Mouse (Mus musculus): ENCODE results near the gene 2700081O15Rik. TPM values are rescaled to one million over a fixed set of nuclear protein-coding genes. Genes with fewer than 3 reads are reported as not detected.
"Not testable (repeated sequence)": the region's sequence is repeated elsewhere in the genome, so short reads cannot be mapped to it uniquely, and the experiment has no call there.

2700081O15Rik gene
- polyA plus RNA-seq, 1 experiment from 2014 or later = 22.8 TPM

GRCm38 (mm10) chr19:7388488-7388887 lies 28.9 kb upstream of the 2700081O15Rik start:
- no peaks in the 10 kb centered on the region for H3K36me3 ChIP-seq (ENCODE audit: control insufficient read depth, insufficient read depth)
- no peak overlapping the region for H3K27ac ChIP-seq (ENCODE audit: low read length)
- no peak overlapping the region for H3K9ac ChIP-seq (replicated peaks; ENCODE audit: low read depth, low read length)
- H3K4me1 ChIP-seq (replicated peaks; ENCODE audit: control insufficient read depth, insufficient read depth, low read length) = peaks cover 9% of the 10 kb centered on the region
- WGBS = 91% methylated on average over 6 of the region's 6 CpGs
- H3K4me2 ChIP-seq (ENCODE audit: low read length) = no peak overlapping the region
- no peak overlapping the region for H3K4me3 ChIP-seq (replicated peaks; ENCODE audit: low read length)
- no peak for ATAC-seq
- H3K27me3 ChIP-seq (replicated peaks; ENCODE audit: control insufficient read depth, insufficient read depth, low read length) = no peaks in the 10 kb centered on the region
- peaks cover 5% of the 10 kb centered on the region; the same call in 1 of the 2 replicates for H3K9me3 ChIP-seq (ENCODE audit: control insufficient read depth, low read length)

- ATAC-seq; H3K4me3 ChIP-seq (replicated peaks; ENCODE audit: low read length); H3K27me3 ChIP-seq (replicated peaks; ENCODE audit: control insufficient read depth, insufficient read depth, low read length); H3K4me2 ChIP-seq (ENCODE audit: low read length); H3K36me3 ChIP-seq (ENCODE audit: control insufficient read depth, insufficient read depth); H3K27ac ChIP-seq (ENCODE audit: low read length); H3K4me1 ChIP-seq (replicated peaks; ENCODE audit: control insufficient read depth, insufficient read depth, low read length); H3K9ac ChIP-seq (replicated peaks; ENCODE audit: low read depth, low read length); H3K9me3 ChIP-seq (ENCODE audit: control insufficient read depth, low read length): not testable (repeated sequence)
- WGBS = 78% methylated on average over 7 of the region's 10 CpGs
Measured at GRCm38 (mm10) chr19:7396867-7397826, 20.3 kb upstream of the 2700081O15Rik start.

- H3K4me2 ChIP-seq (ENCODE audit: low read length); ATAC-seq; H3K27ac ChIP-seq (ENCODE audit: low read length); H3K36me3 ChIP-seq (ENCODE audit: control insufficient read depth, insufficient read depth); H3K9ac ChIP-seq (replicated peaks; ENCODE audit: low read depth, low read length); H3K4me1 ChIP-seq (replicated peaks; ENCODE audit: control insufficient read depth, insufficient read depth, low read length); H3K27me3 ChIP-seq (replicated peaks; ENCODE audit: control insufficient read depth, insufficient read depth, low read length); H3K4me3 ChIP-seq (replicated peaks; ENCODE audit: low read length); H3K9me3 ChIP-seq (ENCODE audit: control insufficient read depth, low read length): not testable (repeated sequence)
- WGBS = 33% methylated on average over 24 of the region's 24 CpGs
Measured at GRCm38 (mm10) chr19:7398898-7399297, 18.5 kb upstream of the 2700081O15Rik start.

GRCm38 (mm10) chr19:7400635-7401034 lies 16.8 kb upstream of the 2700081O15Rik start:
- no peaks in the 10 kb centered on the region for H3K36me3 ChIP-seq (ENCODE audit: control insufficient read depth, insufficient read depth)
- no peak overlapping the region for H3K9ac ChIP-seq (replicated peaks; ENCODE audit: low read depth, low read length)
- H3K27ac ChIP-seq (ENCODE audit: low read length) = no peak overlapping the region
- no peak for ATAC-seq
- H3K27me3 ChIP-seq (replicated peaks; ENCODE audit: control insufficient read depth, insufficient read depth, low read length) = peaks cover 3% of the 10 kb centered on the region; the same call in 1 of the 2 replicates
- no peaks in the 10 kb centered on the region for H3K9me3 ChIP-seq (ENCODE audit: control insufficient read depth, low read length)
- no peaks in the 10 kb centered on the region for H3K4me1 ChIP-seq (replicated peaks; ENCODE audit: control insufficient read depth, insufficient read depth, low read length)
- H3K4me2 ChIP-seq (ENCODE audit: low read length) = no peak overlapping the region
- H3K4me3 ChIP-seq (replicated peaks; ENCODE audit: low read length) = no peak overlapping the region
- WGBS = 75% methylated on average over 11 of the region's 11 CpGs

- H3K9me3 ChIP-seq (ENCODE audit: control insufficient read depth, low read length) = no peaks in the 10 kb centered on the region
- no peak overlapping the region for H3K4me2 ChIP-seq (ENCODE audit: low read length)
- no peak overlapping the region for H3K9ac ChIP-seq (replicated peaks; ENCODE audit: low read depth, low read length)
- no peak for ATAC-seq
- H3K4me1 ChIP-seq (replicated peaks; ENCODE audit: control insufficient read depth, insufficient read depth, low read length) = no peaks in the 10 kb centered on the region
- no peak overlapping the region for H3K4me3 ChIP-seq (replicated peaks; ENCODE audit: low read length)
- peaks cover 3% of the 10 kb centered on the region; the same call in 1 of the 2 replicates for H3K27me3 ChIP-seq (replicated peaks; ENCODE audit: control insufficient read depth, insufficient read depth, low read length)
- H3K36me3 ChIP-seq (ENCODE audit: control insufficient read depth, insufficient read depth) = no peaks in the 10 kb centered on the region
- H3K27ac ChIP-seq (ENCODE audit: low read length) = no peak overlapping the region
- WGBS = 62% methylated on average over 9 of the region's 9 CpGs
Measured at GRCm38 (mm10) chr19:7404623-7405229, 12.7 kb upstream of the 2700081O15Rik start.

GRCm38 (mm10) chr19:7412361-7412760 lies 5.1 kb upstream of the 2700081O15Rik start:
- Histone ChIP-seq H3K4me1 (replicated peaks; ENCODE audit: control insufficient read depth, insufficient read depth, low read length) (peaks cover 6% of the 10 kb centered on the region; the same call in 1 of the 2 replicates), H3K9me3 (ENCODE audit: control insufficient read depth, low read length) (no peaks in the 10 kb centered on the region), H3K36me3 (ENCODE audit: control insufficient read depth, insufficient read depth) (no peaks in the 10 kb centered on the region), H3K9ac (replicated peaks; ENCODE audit: low read depth, low read length) (no peak overlapping the region), H3K27me3 (replicated peaks; ENCODE audit: control insufficient read depth, insufficient read depth, low read length) (no peaks in the 10 kb centered on the region), H3K4me3 (replicated peaks; ENCODE audit: low read length) (no peak overlapping the region), H3K4me2 (ENCODE audit: low read length) (no peak overlapping the region), H3K27ac (ENCODE audit: low read length) (no peak overlapping the region)
- WGBS = 65% methylated on average over 2 of the region's 2 CpGs
- ATAC-seq = no peak

- 36% methylated on average over 22 of the region's 22 CpGs for WGBS
- H3K36me3 ChIP-seq (ENCODE audit: control insufficient read depth, insufficient read depth) = no peaks in the 10 kb centered on the region
- peak overlapping the region; percentile 63 for H3K4me2 ChIP-seq (ENCODE audit: low read length)
- no peaks in the 10 kb centered on the region for H3K9me3 ChIP-seq (ENCODE audit: control insufficient read depth, low read length)
- H3K4me3 ChIP-seq (replicated peaks; ENCODE audit: low read length) = peak overlapping the region; percentile 83
- peaks cover 29% of the 10 kb centered on the region for H3K4me1 ChIP-seq (replicated peaks; ENCODE audit: control insufficient read depth, insufficient read depth, low read length)
- H3K9ac ChIP-seq (replicated peaks; ENCODE audit: low read depth, low read length) = peak overlapping the region; percentile 97
- H3K27me3 ChIP-seq (replicated peaks; ENCODE audit: control insufficient read depth, insufficient read depth, low read length) = no peaks in the 10 kb centered on the region
- no peak for ATAC-seq
- H3K27ac ChIP-seq (ENCODE audit: low read length) = peak overlapping the region; percentile 98
Measured at GRCm38 (mm10) chr19:7415916-7416833, 1.2 kb upstream of the 2700081O15Rik start.

GRCm38 (mm10) chr19:7417911-7418849 lies 755 bp downstream of the 2700081O15Rik start:
- WGBS = under 1% methylated on average over 57 of the region's 59 CpGs
- Histone ChIP-seq H3K4me2 (ENCODE audit: low read length) (peak overlapping the region; percentile 70), H3K27me3 (replicated peaks; ENCODE audit: control insufficient read depth, insufficient read depth, low read length) (no peaks in the 10 kb centered on the region), H3K9ac (replicated peaks; ENCODE audit: low read depth, low read length) (peak overlapping the region; percentile 97), H3K4me3 (replicated peaks; ENCODE audit: low read length) (peak overlapping the region; percentile 83), H3K27ac (ENCODE audit: low read length) (peak overlapping the region; percentile 98), H3K9me3 (ENCODE audit: control insufficient read depth, low read length) (no peaks in the 10 kb centered on the region), H3K4me1 (replicated peaks; ENCODE audit: control insufficient read depth, insufficient read depth, low read length) (peaks cover 49% of the 10 kb centered on the region), H3K36me3 (ENCODE audit: control insufficient read depth, insufficient read depth) (no peaks in the 10 kb centered on the region)
- ATAC-seq = peak; percentile 64

Data from forebrain, embryonic 16.5 days (tissue).